Mouse (Mus musculus) stomach, postnatal 0 days (tissue): ENCODE data around the gene Bin2.

ENCODE experiments used
- CTCF ChIP-seq: IDR thresholded peaks from 2 replicates; pipeline ENCODE4 v1.5.1; 2016; ENCODE audit warnings: antibody characterized with exemption, low read depth, mild to moderate bottlenecking, moderate library complexity
- EP300 ChIP-seq: optimal IDR thresholded peaks from 2 replicates; pipeline ENCODE3; 2016; ENCODE audit warnings: antibody characterized with exemption

GRCm38 (mm10) chr15:100660805-100661204, 8.5 kb downstream of the Bin2 start:
- TF ChIP-seq CTCF = no peak
- no peak for TF ChIP-seq EP300
